Mouse (Mus musculus) CH12.LX (cell line): ENCODE results near the gene Adtrp. TPM values are rescaled to one million over a fixed set of nuclear protein-coding genes. Genes with fewer than 3 reads are reported as not detected.

Source experiments
- DNase-seq: peaks from one replicate; pipeline ENCODE4 v3.0.0-alpha.2; 2013; ENCODE audit errors: extremely low read depth
- H3K27ac ChIP-seq: 2 replicates; pipeline ENCODE4 v1.5.1; 2012; ENCODE audit warnings: low read depth, mild to moderate bottlenecking, control low read depth, moderate library complexity; ENCODE audit not compliant: insufficient read depth
- H3K27me3 ChIP-seq: replicated peaks from 2 replicates; pipeline ENCODE3; 2012; ENCODE audit warnings: inconsistent platforms
- H3K36me3 ChIP-seq, 2 experiments: replicated peaks in 1 of 2; 2 replicates each; pipeline versions ENCODE3 to v1.6.1; 2012; ENCODE audit warnings: inconsistent platforms in 1 of 2, low read length in 1 of 2, mild to moderate bottlenecking in 1 of 2, mixed read lengths in 1 of 2, moderate library complexity in 1 of 2; ENCODE audit not compliant: control insufficient read depth in 1 of 2, insufficient read depth in 1 of 2
- H3K4me1 ChIP-seq, 2 experiments: 2 replicates each; pipeline ENCODE4 v1.6.1; 2012; ENCODE audit warnings: inconsistent platforms in 1 of 2, moderate library complexity in 1 of 2; ENCODE audit not compliant: insufficient read depth in 2 of 2, control insufficient read depth in 1 of 2
- H3K4me2 ChIP-seq: 2 replicates; pipeline ENCODE4 v1.6.1; 2012; ENCODE audit warnings: low read depth, mild to moderate bottlenecking, control low read depth; ENCODE audit not compliant: poor library complexity, insufficient read depth, severe bottlenecking
- H3K4me3 ChIP-seq, 3 experiments: fragments of 150-350 bp in 1 of 3; sonication (generic) in 1 of 3; replicated peaks in 1 of 3; 2 replicates each; pipeline versions ENCODE3 to v1.5.1; 2011 to 2012; ENCODE audit warnings: low read depth in 2 of 3, low read length in 2 of 3, mild to moderate bottlenecking in 2 of 3, moderate library complexity in 2 of 3, control low read depth in 1 of 3, improper control_type of control experiment in 1 of 3, inconsistent platforms in 1 of 3, mixed read lengths in 1 of 3; ENCODE audit not compliant: poor library complexity in 1 of 3
- H3K79me2 ChIP-seq: replicated peaks from 2 replicates; pipeline ENCODE4 v1.6.1; 2012; ENCODE audit warnings: mild to moderate bottlenecking, moderate library complexity; ENCODE audit not compliant: control insufficient read depth, poor library complexity, insufficient read depth, severe bottlenecking; ENCODE audit errors: extremely low read depth
- H3K9ac ChIP-seq: 2 replicates; pipeline ENCODE4 v1.6.1; 2012; ENCODE audit warnings: low read depth, mild to moderate bottlenecking, control low read depth, moderate library complexity; ENCODE audit not compliant: insufficient read depth
- H3K9me3 ChIP-seq: replicated peaks from 2 replicates; pipeline ENCODE3; 2012; ENCODE audit warnings: low read length, inconsistent platforms, mixed read lengths
- CHD1 ChIP-seq: IDR thresholded peaks from 2 replicates; pipeline ENCODE4 v1.6.1; 2012; ENCODE audit warnings: low read depth, low read length, improper control_type of control experiment, inconsistent platforms
- CHD2 ChIP-seq: IDR thresholded peaks from 2 replicates; pipeline ENCODE4 v1.6.1; 2011; ENCODE audit warnings: low read length, improper control_type of control experiment
- CTCF ChIP-seq, 2 experiments: IDR thresholded peaks in 1 of 2; conservative IDR thresholded peaks in 1 of 2; 2 replicates each; pipeline ENCODE4 v1.5.1; 2011 to 2012; ENCODE audit warnings: low read depth in 2 of 2, low read length in 2 of 2, improper control_type of control experiment in 1 of 2, inconsistent platforms in 1 of 2, mild to moderate bottlenecking in 1 of 2, moderate library complexity in 1 of 2
- E2F4 ChIP-seq: IDR thresholded peaks from 2 replicates; pipeline ENCODE4 v1.6.1; 2011; ENCODE audit warnings: low read depth, low read length, improper control_type of control experiment; ENCODE audit not compliant: insufficient replicate concordance
- ELF1 ChIP-seq: IDR thresholded peaks from 2 replicates; pipeline ENCODE4 v1.6.1; 2014; ENCODE audit warnings: low read depth, mild to moderate bottlenecking, inconsistent platforms, low read length, improper control_type of control experiment
- HCFC1 ChIP-seq: IDR thresholded peaks from 2 replicates; pipeline ENCODE4 v1.6.1; 2012; ENCODE audit warnings: low read depth, mild to moderate bottlenecking, inconsistent platforms, low read length, improper control_type of control experiment
- MAZ ChIP-seq: IDR thresholded peaks from 2 replicates; pipeline ENCODE4 v1.6.1; 2012; ENCODE audit warnings: low read depth, mild to moderate bottlenecking, inconsistent platforms, low read length, improper control_type of control experiment, moderate library complexity
- MXI1 ChIP-seq: IDR thresholded peaks from 2 replicates; pipeline ENCODE4 v1.6.1; 2011; ENCODE audit warnings: mild to moderate bottlenecking, low read depth, low read length, improper control_type of control experiment
- PAX5 ChIP-seq: IDR thresholded peaks from 2 replicates; pipeline ENCODE4 v1.6.1; 2012; ENCODE audit warnings: low read length, inconsistent platforms, mixed read lengths
- POLR2AphosphoS2 ChIP-seq: IDR thresholded peaks from 2 replicates; pipeline ENCODE4 v1.6.1; 2011; ENCODE audit warnings: low read depth, low read length, improper control_type of control experiment
- RCOR1 ChIP-seq: conservative IDR thresholded peaks from 2 replicates; pipeline ENCODE4 v1.6.1; 2012; ENCODE audit warnings: low read depth, mild to moderate bottlenecking, inconsistent platforms, low read length, improper control_type of control experiment
- SIN3A ChIP-seq: IDR thresholded peaks from 2 replicates; pipeline ENCODE4 v1.6.1; 2012; ENCODE audit warnings: low read length, improper control_type of control experiment, inconsistent platforms
- SMC3 ChIP-seq: IDR thresholded peaks from 2 replicates; pipeline ENCODE4 v1.6.1; 2011; ENCODE audit warnings: low read depth, low read length, improper control_type of control experiment
- TBP ChIP-seq: conservative IDR thresholded peaks from 2 replicates; pipeline ENCODE4 v1.6.1; 2011; ENCODE audit warnings: low read depth, low read length, improper control_type of control experiment
- TCF12 ChIP-seq: IDR thresholded peaks from 2 replicates; pipeline ENCODE4 v1.6.1; 2014; ENCODE audit warnings: low read depth, mild to moderate bottlenecking, inconsistent platforms, low read length, improper control_type of control experiment
- USF1 ChIP-seq: IDR thresholded peaks from 2 replicates; pipeline ENCODE4 v1.6.1; 2014; ENCODE audit warnings: low read depth, mild to moderate bottlenecking, inconsistent platforms, low read length, improper control_type of control experiment
- USF2 ChIP-seq: conservative IDR thresholded peaks from 2 replicates; pipeline ENCODE4 v1.6.1; 2011; ENCODE audit warnings: low read depth, low read length, improper control_type of control experiment
- ZC3H11A ChIP-seq: IDR thresholded peaks from 2 replicates; pipeline ENCODE4 v1.6.1; 2012; ENCODE audit warnings: low read depth, mild to moderate bottlenecking, inconsistent platforms, low read length, improper control_type of control experiment
- ZMIZ1 ChIP-seq: IDR thresholded peaks from 2 replicates; pipeline ENCODE4 v1.6.1; 2012; ENCODE audit warnings: low read depth, mild to moderate bottlenecking, inconsistent platforms, low read length, improper control_type of control experiment
- ZNF384 ChIP-seq: IDR thresholded peaks from 2 replicates; pipeline ENCODE4 v1.6.1; 2012; ENCODE audit warnings: low read depth, low read length, improper control_type of control experiment, inconsistent platforms
- dilution Hi-C: fragments of 300-500 bp; cut with MboI; formaldehyde crosslinking; loops from 2 replicates; pipeline ENCODE4 v1.14.3; 2020; ENCODE audit warnings: low sequenced_read_pairs; ENCODE audit not compliant: extremely low pct_unique_long_range_greater_than_20kb, extremely low pct_ligation_motif_present
- in situ Hi-C: fragments of 300-500 bp; cut with MboI; formaldehyde crosslinking; loops from 3 replicates; pipeline ENCODE4 v1.14.3; 2019; ENCODE audit warnings: low sequenced_read_pairs, low pct_ligation_motif_present, low pct_unique_long_range_greater_than_20kb, mixed read lengths
- polyA plus RNA-seq: library from polyadenylated mRNA; unstranded; fragments of >175 nt; gene quantifications from 2 replicates; pipeline ENCODE4 v1.2.1, GENCODE M21; 2012; ENCODE audit warnings: low read depth; ENCODE audit not compliant: insufficient read length
- total RNA-seq, 2 experiments: library from RNA; depleted of rRNA; stranded (reverse); fragments of 300-350 nt in 1 of 2; fragments of >200 nt in 1 of 2; gene quantifications; 2 replicates each; pipeline ENCODE4 v1.2.3; 2012 to 2014

The Adtrp gene
- total and polyA plus RNA-seq, 3 experiments = 4.2 to 37.1 (median 7.2) TPM

- H3K9ac ChIP-seq = no peak overlapping the region
- TF ChIP-seq ZC3H11A (no peak), SIN3A (no peak), TBP (no peak), ZNF384 (no peak), TCF12 (no peak), USF1 (no peak), USF2 (no peak), E2F4 (no peak), ELF1 (no peak), ZMIZ1 (no peak), CHD1 (no peak), POLR2AphosphoS2 (no peak), HCFC1 (no peak)
- H3K27ac ChIP-seq = no peak overlapping the region
- peaks cover 9 to 35% of the 10 kb centered on the region in 2 experiments; a peak in 3 of 4 replicates for H3K4me1 ChIP-seq
- dilution Hi-C loops = no loop called here
- H3K36me3 ChIP-seq = peaks cover 0 to 3% of the 10 kb centered on the region in 2 experiments
- no peaks in the 10 kb centered on the region for H3K27me3 ChIP-seq
- H3K9me3 ChIP-seq = peaks cover 5% of the 10 kb centered on the region
- H3K4me3 ChIP-seq = no peak overlapping the region
- H3K79me2 ChIP-seq = no peaks in the 10 kb centered on the region
- in situ Hi-C loops = no loop called here
- no peak overlapping the region for H3K4me2 ChIP-seq
- no peak for DNase-seq
These were observed 39.7 kb downstream of the Adtrp start for GRCm38 (mm10) chr13:41807815-41808214.

- TF ChIP-seq ZMIZ1 = no peak
- TF ChIP-seq RCOR1 = no peak
- no peak for TF ChIP-seq SMC3
- no peak for TF ChIP-seq CTCF (conservative IDR thresholded peaks at IDR 0.05 in 1 of 2, IDR thresholded peaks at IDR 0.05 in 1 of 2; ENCODE audit: low read depth in 2 of 2, low read length in 2 of 2)
- TF ChIP-seq POLR2AphosphoS2 = no peak
- no peak for TF ChIP-seq CHD2
- TF ChIP-seq MAZ = no peak
- TF ChIP-seq MXI1 = no peak
- TF ChIP-seq PAX5 = no peak
- dilution Hi-C loops = no loop called here
- no peak overlapping the region for H3K4me2 ChIP-seq
- no peak for DNase-seq
- H3K27ac ChIP-seq = no peak overlapping the region
- no peaks in the 10 kb centered on the region for H3K79me2 ChIP-seq
- H3K27me3 ChIP-seq = no peaks in the 10 kb centered on the region
- peaks cover 9 to 40% of the 10 kb centered on the region in 2 experiments; a peak in 3 of 4 replicates for H3K4me1 ChIP-seq
- in situ Hi-C loops = no loop called here
- no peak overlapping the region for H3K9ac ChIP-seq
- no peak overlapping the region for H3K4me3 ChIP-seq
- peaks cover 0 to 3% of the 10 kb centered on the region in 2 experiments for H3K36me3 ChIP-seq
- H3K9me3 ChIP-seq = peaks cover 5% of the 10 kb centered on the region
These were observed 40.2 kb downstream of the Adtrp start for GRCm38 (mm10) chr13:41807300-41807699.
